Mouse (Mus musculus): ENCODE measurements at regions not wholly inside any gene's neighbourhood (a gene's known extent, or its start where the extent isn't known, plus 50 kb on each side); places are given as distances from the start of the nearest gene placed in this dataset.

DNA sequence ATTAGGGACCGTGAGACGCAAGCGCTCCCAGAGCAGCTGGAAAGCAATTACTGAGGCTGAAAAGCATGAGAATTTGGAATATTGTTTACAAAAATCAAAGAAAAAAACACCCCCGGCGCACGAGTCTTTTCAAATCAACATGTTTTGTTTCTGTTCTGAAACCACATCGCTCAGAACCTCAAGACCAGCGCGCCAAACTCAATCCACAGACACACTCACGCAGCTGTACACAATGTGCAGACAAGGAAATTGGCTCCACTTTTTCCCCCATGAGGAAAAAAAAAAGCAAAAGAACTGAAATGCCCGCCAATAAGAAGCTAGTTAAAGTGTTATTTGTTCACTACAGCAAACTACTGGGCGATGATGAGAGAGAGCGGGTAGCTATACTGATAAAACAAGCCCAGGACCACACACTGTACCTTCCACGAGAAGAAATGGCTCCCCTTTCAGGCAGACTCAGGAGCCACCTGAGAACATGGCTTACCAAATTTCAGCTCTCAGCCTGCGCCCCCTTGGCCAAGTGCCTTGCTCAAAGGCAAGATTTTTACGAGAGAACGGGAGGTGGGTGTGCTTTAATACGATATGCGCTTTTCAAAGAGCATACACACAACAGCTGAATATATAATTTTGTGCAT, 222.5 kb upstream of the Akirin2 start:
- intact Hi-C loops (cut with DNase I) = no loop called here
- DNase-seq = peak in 1 of 2 experiments; percentile 7

DNA sequence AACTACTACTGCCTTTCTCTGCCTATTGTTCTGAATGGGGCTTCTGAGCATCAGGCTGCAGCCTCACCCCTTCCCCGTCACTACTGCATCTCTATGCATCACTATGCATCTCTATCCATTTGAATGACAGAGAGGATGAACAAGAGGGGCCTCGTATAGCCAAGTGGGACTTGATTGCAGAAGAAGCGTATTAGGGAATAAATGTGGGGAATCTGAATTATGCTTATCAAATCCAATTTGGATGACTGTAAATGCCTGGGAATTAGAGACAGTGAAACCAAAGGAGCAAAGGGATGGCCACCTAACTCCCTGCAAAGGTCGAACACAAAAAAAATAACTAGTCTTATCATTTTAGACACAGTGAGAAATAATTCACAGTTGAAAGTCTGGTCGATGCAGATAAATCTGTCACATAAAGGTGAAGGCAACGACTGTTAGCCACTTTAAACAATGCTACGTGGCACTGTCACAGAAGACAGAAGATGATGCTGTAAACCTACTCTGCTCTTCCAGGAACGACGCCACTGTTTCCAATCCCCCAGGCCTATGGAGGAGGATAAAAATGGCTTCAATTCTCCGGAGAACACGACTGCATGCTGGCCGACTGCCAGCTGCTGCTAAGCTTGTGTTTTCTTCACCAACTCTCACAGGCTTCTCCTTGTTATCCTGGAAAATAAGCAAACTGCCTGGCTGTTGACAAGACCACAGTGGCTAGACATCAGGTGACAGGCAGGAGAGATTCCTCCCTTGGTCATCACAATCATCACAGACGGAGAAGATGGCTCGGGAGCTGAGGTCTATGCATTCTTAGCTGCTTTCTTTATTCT, 213.6 kb upstream of the Akirin2 start:
- intact Hi-C loops (cut with DNase I) = no loop called here
- DNase-seq = peak in 1 of 2 experiments; percentile 22

DNA sequence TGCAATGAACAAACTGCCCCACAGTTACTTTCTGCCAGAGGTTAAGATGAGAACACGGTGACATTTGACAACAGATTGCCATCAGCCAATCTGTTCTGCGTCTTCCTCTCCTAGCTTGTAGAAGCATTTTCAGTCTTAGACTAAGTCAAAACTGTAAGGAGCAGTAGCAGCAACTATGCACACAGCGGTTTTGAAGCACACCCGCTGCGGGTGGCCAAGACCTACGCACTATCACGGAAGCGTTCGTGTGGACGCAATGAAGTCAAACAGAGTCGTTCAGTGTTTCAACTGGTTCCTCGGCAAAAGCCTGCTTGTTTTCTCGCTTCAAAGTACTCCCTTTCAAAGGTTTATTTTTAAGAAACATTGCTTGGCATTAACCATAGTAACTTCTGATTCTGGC, 212.9 kb upstream of the Akirin2 start:
- DNase-seq = no peak
- intact Hi-C loops (cut with DNase I) = no loop called here

GRCm38 (mm10) chr4:34340057-34340456, 210.7 kb upstream of the Akirin2 start:
- intact Hi-C loops (cut with DNase I) = no loop called here
- no peak for DNase-seq

DNA sequence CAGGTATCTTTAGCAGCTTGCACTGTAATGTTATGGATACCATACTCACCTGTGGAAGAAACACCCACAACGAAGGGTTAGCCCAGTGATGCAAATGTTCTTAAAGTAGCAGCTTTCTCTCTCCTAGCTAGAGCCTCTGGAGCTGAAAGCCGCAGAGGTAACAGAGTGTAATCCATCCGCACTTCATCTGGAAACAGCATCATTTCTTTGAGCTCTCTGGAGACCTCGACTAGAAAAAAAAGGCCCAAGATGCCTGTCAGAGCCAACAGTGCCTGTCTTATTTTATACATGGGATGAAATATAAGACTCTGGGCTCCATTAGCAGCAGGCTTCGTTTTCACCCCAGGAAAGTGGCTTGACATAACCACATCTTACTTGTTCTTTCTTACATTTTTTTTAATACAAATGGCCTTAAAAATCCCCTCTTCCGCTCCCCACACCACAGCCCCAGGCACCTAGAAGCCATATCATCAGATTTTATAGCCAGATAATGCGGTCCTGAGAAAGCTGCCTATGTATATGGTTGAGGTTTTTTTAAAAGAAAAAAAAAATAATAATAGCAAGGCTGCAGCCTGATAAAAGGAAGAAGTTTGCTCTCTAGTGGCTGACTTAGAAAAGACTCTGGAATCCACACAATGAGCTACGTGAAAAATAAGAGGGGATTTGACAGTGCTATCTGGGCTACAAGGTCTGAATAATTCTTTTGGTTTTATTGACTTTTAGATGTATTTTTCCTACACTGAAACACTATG, 179.3 kb upstream of the Akirin2 start:
- DNase-seq = no peak
- intact Hi-C loops (cut with DNase I) = no loop called here

DNA sequence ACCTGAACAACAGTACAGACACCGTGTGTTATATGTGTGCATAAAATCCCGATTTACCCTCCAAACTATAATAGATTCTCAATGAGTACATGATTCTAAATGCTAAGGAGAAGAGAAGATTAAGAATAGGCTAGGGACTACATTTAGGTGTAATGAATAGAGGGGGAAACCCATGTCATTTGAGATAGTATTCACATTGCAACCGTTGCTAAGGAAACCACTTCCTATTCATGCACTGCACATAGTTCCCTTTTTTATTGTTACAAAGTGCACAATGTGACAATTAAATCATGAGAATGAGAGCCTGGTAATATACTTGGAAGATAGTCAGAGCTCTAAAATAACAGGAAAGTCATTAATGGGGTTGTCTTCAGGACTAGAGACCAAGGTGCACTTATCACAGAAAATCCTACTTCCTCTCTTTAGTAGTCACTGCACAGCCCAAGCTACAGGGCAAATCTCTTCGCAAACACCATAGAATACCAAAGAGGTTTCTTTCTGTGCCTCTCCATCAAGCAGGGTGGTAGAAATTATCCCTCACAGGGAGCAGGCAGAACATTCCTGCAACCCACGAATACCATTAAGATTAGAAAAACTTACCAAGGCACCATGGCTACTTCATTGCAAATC, 164.3 kb upstream of the Akirin2 start:
- intact Hi-C loops (cut with DNase I) = no loop called here

DNA sequence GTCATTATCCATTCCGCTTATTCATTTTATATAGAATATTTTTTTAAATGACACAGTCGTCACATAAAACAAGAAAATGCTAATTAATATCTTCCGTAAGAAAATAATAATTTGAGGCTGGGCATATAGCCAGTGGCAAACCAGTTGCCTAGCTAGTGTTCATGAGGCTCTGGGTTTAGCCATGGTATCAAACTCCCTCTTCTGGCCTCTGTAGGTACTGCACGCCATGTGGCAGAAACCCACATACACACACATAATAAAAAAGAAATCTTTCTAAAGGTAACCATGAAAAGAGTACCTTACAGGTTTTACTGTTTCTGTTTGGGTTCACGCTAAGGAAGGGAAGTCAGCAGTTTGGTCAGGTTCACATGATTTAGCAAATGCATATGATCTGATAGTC, 159.2 kb upstream of the Akirin2 start:
- no peak for DNase-seq
- intact Hi-C loops (cut with DNase I) = no loop called here

More for the DNA sequence above, 164.3 kb upstream of the Akirin2 start:
- DNase-seq = no peak

DNA sequence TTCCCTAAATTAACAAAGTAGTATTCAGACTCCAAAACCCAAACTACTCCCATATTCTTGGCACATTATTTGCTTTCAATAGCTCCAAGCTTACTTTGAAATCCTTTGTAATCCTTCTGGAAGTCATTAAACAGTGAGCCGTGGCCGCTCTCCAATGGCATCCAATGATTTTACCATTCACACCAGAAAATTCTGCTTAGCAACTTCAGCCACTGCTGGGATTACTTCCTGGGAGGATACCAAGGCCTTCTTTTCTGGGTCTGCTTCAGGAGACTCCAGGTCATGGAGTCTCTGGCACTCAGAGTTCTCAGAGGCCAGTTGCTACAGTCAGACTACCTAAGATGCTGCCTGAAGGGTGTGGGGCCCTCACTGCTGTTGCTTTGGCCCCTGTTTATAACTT, 147.7 kb upstream of the Akirin2 start:
- peak; percentile 18 to 23 for DNase-seq
- intact Hi-C loops (cut with DNase I) = no loop called here

GRCm38 (mm10) chr4:34407181-34407580, 143.6 kb upstream of the Akirin2 start:
- peak; percentile 6 to 33 for DNase-seq
- intact Hi-C loops (cut with DNase I) = no loop called here

DNA sequence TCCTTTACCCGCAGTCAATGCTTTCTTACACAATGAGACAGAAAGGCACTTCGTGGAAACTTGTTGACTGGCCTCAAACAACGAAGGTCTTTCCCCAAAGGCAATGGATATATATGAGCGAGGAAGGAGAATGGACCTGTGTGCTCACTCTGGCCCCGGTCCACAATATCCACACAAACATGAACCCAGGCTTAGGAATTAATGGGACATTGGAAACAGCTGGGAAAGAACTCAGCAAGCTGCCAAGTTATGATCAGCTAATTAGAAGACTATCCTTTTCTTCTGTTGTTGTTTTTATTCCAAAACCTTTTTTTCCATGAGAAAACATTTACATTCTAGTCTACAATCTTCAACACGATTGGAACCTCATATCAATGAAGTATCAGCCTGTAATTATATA, 129.8 kb upstream of the Akirin2 start:
- intact Hi-C loops (cut with DNase I) = no loop called here
- DNase-seq = no peak

GRCm38 (mm10) chr4:34424131-34424646, 126.5 kb upstream of the Akirin2 start:
- no peak for DNase-seq
- intact Hi-C loops (cut with DNase I) = no loop called here

- intact Hi-C loops (cut with DNase I) = no loop called here
- no peak for DNase-seq
These were observed 121.7 kb upstream of the Akirin2 start for GRCm38 (mm10) chr4:34429003-34429402.

GRCm38 (mm10) chr4:34429456-34430235, 121.1 kb upstream of the Akirin2 start:
- intact Hi-C loops (cut with DNase I) = no loop called here

GRCm38 (mm10) chr4:34437316-34437715, 113.4 kb upstream of the Akirin2 start:
- intact Hi-C loops (cut with DNase I) = no loop called here
- no peak for DNase-seq

More at GRCm38 (mm10) chr4:34429456-34430235, 121.1 kb upstream of the Akirin2 start:
- peak in 1 of 2 experiments; percentile 8 for DNase-seq

DNA sequence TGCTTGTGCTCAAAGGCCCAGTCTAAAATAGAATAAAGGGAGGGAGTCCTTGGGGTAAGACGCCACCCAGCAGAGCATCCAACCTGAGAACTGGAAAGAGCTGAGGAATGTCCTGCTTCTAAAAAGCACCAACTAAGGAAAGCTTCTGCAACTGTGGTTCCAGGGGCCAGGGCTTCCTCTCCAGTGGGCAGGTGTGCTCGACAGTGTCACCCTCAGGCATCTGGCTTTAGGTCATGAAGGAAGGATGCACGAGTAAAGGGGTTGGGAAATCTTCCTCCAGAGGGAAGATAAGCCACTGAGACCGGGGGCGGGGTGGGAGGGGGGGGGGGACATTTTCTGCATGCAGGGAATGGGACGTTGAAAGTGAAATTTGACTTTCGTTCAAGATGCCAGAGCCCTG, 101.2 kb upstream of the Akirin2 start:
- intact Hi-C loops (cut with DNase I) = no loop called here
- no peak for DNase-seq

DNA sequence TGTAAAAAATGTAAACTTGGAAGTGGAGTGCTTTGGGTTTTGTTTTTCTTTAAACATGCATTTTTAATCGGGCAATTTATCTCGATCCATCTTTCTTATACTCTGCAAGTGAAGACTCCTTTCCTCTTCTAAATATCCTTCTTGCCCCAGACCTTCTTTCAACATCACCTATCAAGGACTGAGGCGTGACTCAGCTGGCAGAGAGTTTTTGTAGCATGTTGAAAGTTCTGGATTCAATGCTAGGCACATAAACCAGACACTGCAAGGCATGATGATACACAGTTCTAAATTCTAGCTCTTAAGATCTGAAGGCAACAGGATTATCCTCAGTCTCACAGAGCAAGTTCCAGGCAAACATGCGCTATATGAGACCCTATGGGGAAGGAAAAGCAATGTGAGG, 88.1 kb upstream of the Akirin2 start:
- intact Hi-C loops (cut with DNase I) = no loop called here
- no peak for DNase-seq

DNA sequence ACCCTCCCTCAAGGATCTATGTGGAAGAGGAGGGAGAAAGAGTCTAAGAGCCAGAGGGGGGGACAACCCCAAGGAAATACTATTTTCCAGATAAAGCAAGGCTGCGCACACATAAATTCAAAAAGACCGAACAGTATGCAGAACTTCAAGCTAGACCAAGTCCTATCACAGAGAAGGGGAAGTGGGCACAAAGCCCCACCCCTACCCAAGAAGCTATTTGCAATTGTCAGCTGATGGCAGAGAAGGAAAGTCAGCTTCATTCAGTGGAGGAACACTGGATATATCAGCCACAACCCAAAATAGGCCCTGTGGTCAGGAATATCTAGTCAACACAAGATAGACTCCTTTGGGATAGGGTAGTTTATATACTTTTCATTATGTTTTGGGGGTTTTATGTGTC, 84.9 kb upstream of the Akirin2 start:
- intact Hi-C loops (cut with DNase I) = no loop called here
- DNase-seq = peak; percentile 3 to 9

DNA sequence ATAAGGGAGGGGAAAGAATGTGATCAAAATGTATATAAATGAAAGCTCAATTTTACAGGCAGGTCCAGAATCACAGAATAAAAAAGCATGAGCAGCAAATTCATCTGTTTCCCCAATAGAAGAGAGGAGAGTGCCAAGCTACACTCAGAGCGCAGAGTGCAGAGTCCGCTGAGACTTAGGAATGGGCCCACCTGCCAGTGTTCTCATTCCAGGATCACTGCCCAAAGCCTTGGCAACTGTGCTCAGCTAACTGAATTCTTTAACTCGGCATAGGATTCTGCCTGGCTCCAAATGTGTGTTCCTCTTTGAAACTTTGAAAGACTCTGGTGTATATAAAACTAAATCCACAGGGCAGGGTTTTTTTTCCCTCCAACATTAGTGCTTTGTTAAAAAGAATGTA, 84.4 kb upstream of the Akirin2 start:
- intact Hi-C loops (cut with DNase I) = no loop called here
- DNase-seq = no peak

DNA sequence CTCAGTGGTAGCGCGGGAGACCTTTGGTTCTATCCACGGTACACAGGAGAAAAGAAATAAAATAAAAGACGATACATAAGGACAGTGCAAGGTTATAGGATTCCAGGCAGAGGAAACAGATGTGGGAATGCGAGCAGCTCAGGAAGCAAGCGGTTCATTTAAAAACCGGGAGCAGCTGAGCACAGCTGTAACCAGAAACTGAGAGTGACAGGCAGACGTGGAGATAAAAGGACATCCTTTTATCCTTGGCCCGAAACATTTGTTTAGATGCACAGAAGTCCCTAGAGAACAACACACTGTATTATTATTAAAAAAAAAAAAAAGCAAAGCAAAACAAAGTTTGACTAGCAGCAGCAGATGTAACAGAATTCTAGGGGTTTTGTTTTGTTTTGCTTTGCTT, 82.6 kb upstream of the Akirin2 start:
- intact Hi-C loops (cut with DNase I) = no loop called here
- peak; percentile 27 to 40 for DNase-seq

DNA sequence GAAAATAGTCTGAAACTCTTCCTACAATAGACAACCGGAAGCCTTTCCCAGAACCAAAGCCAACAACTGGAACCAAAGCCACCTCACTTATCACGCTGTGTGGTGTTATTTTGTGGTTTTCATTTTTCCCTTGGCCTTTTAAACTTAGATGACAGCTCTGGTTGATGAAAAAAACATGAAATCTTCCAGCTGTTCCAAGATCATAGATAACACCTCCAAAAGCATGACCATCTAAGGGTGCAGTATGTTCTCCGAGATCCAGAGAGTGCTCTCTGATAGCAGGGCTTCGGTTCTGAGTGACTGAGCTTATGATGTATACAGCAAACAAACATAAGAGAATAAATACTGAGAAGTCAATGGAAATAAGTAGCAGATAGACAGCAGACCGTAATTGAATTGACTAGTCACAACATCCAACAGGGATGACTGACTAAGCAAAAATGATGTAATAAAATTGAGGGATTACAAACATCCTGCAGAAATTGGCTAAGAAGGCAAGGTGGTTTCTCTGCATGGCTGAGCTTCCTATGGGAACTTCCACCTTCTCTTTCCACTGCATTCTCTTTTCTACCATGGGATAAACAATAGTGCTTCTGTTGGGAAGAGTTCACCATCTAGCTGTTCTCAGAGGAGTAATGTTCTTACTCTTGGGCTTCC, 74.8 kb upstream of the Akirin2 start:
- DNase-seq = peak; percentile 7 to 16
- intact Hi-C loops (cut with DNase I) = no loop called here
